Mouse (Mus musculus): ENCODE data around the gene Vapa. TPM values are rescaled to one million over a fixed set of nuclear protein-coding genes. Genes with fewer than 3 reads are reported as not detected.

The Vapa gene
- total RNA-seq (2015; ENCODE audit: low replicate concordance) (39.3 and 48.2 TPM in 2 replicates), total RNA-seq (2017; ENCODE audit: low replicate concordance) (28.4 and 31.3 TPM in 2 replicates)

- peak; percentile 92 for ATAC-seq (replicated peaks; ENCODE audit: low FRiP score, poor library complexity, severe bottlenecking)
These were observed at the start of gene Vapa for GRCm38 (mm10) chr17:65613463-65614412. Gene Vapa (minus strand): TSS chr17:65613555.

- ATAC-seq (replicated peaks; ENCODE audit: low FRiP score, poor library complexity, severe bottlenecking), result no peak; the same call in 1 of the 2 replicates
These were observed 49.3 kb upstream of the Vapa start for GRCm38 (mm10) chr17:65662662-65663061.

DNA sequence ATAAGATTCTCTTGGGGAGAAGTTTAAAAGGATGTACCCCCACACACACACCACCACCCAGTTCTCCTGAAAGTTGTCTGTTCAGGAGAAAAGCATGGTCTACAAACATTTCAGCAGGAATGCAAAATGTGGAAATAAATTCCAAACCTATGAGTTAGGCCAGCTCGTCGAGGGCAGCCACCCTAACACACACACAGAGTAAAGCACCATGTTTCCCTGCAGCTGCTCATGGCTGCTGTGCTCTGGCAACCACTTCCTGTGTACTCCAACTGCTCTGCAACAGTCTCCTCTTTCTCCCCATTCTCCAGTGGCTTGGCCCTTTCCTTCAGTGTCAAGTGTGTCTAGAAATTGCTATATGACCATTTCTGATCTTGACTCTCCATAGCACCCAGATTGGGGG lies 45.1 kb upstream of the Vapa start:
- ATAC-seq (replicated peaks; ENCODE audit: low FRiP score, poor library complexity, severe bottlenecking), result no peak

GRCm38 (mm10) chr17:65657958-65658357 lies 44.6 kb upstream of the Vapa start:
- no peak for ATAC-seq (replicated peaks; ENCODE audit: low FRiP score, poor library complexity, severe bottlenecking)

DNA sequence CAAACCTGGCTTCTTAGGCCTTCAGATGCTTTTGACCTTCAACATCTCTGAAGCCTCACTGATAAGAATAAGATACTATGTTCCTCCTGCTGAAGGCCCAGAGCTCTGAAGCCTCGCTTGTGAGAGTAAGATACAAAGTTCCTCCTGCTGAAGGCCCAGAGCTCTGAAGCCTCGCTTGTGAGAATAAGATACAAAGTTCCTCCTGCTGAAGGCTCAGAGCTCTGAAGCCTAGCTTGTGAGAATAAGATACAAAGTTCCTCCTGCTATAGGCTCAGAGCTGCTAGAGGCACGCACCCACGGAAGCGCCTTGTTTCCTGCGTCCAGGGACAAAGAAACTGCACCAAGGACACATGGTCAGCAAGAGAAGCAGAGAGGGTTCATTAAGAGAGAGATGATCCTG lies 43.4 kb upstream of the Vapa start:
- ATAC-seq (replicated peaks; ENCODE audit: low FRiP score, poor library complexity, severe bottlenecking), result no peak

GRCm38 (mm10) chr17:65656076-65656475 lies 42.7 kb upstream of the Vapa start:
- ATAC-seq (replicated peaks; ENCODE audit: low FRiP score, poor library complexity, severe bottlenecking), result peak; percentile 45; the same call in 1 of the 2 replicates

- 0 out of 2 replicates have a peak, but pooled peaks have one; percentile 14 for ATAC-seq (replicated peaks; ENCODE audit: low FRiP score, poor library complexity, severe bottlenecking)
These were observed 42.3 kb upstream of the Vapa start for GRCm38 (mm10) chr17:65655608-65656007.

DNA sequence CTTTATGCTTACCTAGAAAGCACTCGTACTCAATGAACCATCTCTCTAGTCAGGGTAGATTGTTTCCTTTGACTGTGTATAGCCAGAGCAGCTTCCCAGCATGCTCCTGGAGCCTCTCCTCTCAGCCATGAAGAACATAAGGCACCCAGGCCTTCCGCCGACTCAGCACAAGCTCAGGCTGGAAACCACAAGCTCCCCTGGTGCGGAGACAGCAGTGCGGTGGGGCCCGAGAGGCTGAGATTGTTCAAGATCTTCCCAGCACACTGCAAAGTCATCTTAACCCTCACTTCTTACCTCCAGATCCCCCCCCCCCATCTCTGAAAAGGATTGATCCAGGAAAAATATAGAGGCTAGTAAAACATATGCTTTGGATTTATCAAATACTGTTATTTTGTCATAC lies 37.2 kb upstream of the Vapa start:
- ATAC-seq (replicated peaks; ENCODE audit: low FRiP score, poor library complexity, severe bottlenecking), result no peak

GRCm38 (mm10) chr17:65649175-65649493 lies 35.8 kb upstream of the Vapa start:
- no peak for ATAC-seq (replicated peaks; ENCODE audit: low FRiP score, poor library complexity, severe bottlenecking)

DNA sequence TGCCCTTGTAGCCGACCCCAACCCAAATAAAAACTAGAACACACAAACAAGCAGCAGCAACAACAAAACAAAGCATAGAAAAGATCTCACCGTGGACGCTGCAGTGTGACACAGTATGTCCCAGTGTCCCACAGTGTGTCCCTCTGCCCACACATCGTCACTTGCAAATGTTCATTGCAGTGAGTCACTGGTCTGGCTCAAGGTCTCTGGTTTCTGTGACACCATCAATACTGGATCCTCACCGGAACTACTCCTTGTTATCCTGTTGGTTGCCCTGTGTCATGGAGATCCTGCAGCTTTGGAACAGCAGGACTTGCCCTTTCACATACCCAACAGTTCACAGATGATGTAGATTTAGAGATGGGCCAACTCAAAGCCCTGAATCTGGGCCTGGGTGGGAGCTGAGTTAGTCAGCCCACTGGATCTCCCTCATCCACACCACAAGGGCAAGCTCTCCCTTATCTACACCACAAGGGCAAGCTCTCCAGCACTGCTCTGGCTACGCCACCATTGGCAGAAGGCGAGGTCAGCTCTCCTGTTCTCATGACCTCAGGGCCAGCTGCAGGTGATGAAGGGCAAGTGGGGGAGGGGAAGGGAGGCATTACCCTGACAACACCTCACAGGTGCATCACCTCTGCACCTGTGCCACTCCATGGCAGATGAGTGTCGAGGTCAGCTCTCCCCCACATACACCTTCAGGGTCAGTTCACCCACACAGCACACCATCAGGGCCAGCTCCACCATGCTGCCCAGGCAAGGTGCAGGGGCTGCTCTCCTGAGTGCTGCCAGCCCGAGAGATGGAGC lies 35.2 kb upstream of the Vapa start:
- ATAC-seq (replicated peaks; ENCODE audit: low FRiP score, poor library complexity, severe bottlenecking), result no peak

- ATAC-seq (replicated peaks; ENCODE audit: low FRiP score, poor library complexity, severe bottlenecking), result no peak
These were observed 34.6 kb upstream of the Vapa start for GRCm38 (mm10) chr17:65647961-65648360.

GRCm38 (mm10) chr17:65647226-65647625 lies 33.9 kb upstream of the Vapa start:
- ATAC-seq (replicated peaks; ENCODE audit: low FRiP score, poor library complexity, severe bottlenecking), result no peak

DNA sequence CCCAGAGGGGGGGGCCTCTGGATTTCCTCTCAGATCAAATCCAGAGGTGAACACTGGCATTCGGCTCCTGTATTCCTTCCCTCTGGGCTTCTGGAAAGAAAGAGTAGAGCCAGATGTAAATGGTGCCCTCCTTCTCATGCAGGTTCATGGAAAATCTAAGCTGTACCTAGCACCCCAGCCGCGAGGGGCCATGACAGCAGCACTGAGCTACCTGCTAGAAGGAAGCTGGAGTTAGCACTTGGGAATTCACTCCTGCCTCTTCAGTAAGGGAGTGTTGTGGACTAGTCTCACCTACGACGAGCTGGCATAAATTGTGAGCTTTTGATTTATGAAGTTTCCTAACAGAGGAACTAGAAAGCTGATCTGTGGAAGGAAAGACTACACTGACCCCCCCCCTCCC lies 30.2 kb upstream of the Vapa start:
- ATAC-seq (replicated peaks; ENCODE audit: low FRiP score, poor library complexity, severe bottlenecking), result no peak

DNA sequence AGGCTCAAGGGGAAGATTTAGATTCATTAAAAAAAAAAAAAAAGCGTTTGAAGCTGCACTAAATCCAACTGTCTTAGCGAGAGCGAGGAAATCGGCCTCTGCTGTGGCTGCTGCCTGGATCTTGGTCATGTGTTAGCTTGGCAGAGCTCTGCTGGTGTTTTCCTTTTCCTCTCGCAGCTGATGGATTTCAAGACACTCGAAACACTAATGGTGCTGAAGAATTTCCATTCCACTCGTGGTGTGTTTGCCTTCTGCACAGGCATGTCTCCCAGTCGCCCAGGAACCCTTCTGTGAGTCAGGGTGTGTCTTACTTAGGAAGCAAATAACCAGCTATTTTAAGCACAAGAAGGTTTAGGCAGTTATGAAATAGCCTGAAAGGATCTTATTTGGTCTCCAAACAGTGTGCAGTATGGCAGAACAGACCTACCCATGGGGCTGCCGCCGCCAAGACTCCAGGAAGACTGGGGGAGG lies 29.7 kb upstream of the Vapa start:
- no peak for ATAC-seq (replicated peaks; ENCODE audit: low FRiP score, poor library complexity, severe bottlenecking)

GRCm38 (mm10) chr17:65642578-65642991 lies 29.2 kb upstream of the Vapa start:
- ATAC-seq (replicated peaks; ENCODE audit: low FRiP score, poor library complexity, severe bottlenecking), result no peak

DNA sequence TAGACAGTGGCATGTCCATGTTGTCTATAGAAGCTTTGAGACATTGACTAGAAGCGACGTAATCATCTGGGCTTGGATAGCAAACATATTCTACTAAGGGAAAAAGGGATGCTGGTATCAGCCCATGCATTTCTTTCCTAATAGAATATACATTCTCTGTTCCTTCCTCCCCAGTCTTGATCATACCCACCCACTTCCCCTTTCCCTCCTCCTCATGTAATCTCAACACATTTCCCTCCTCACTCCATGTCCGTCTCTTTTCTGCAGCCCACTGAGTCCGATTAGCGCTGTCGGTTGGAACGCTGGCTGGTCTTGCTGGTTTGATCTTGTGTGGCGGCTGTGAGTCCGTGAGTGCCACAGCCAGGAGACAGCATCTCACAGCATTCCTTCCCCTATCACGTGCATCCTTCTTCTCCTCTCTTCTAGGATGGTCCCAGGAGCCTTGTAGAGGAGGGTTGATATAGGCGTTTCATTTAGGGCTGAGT lies 28.4 kb upstream of the Vapa start, which contains the start of gene Txndc2:
Txndc2 (minus strand) TSS at position 435 of the 485 bp plus-strand sequence.
- no peak for ATAC-seq (replicated peaks; ENCODE audit: low FRiP score, poor library complexity, severe bottlenecking)

DNA sequence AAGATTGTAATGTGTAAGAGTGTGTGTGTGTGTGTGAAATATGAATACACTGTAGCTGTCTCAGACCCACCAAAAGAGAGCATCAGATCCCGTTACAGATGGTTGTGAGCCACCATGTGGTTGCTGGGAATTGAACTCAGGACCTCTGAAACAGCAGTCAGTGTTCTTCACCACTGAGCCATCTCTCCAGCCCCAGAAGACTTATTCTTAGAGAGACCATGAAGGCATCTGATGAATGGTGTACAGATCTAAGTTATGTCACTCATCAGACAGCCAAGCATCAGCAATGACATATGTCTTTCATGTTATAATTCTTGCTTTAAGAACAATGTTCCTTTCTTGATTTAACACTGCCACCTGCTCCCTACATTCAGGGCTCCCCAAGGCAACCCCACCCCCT lies 25.8 kb upstream of the Vapa start:
- no peak for ATAC-seq (replicated peaks; ENCODE audit: low FRiP score, poor library complexity, severe bottlenecking)

DNA sequence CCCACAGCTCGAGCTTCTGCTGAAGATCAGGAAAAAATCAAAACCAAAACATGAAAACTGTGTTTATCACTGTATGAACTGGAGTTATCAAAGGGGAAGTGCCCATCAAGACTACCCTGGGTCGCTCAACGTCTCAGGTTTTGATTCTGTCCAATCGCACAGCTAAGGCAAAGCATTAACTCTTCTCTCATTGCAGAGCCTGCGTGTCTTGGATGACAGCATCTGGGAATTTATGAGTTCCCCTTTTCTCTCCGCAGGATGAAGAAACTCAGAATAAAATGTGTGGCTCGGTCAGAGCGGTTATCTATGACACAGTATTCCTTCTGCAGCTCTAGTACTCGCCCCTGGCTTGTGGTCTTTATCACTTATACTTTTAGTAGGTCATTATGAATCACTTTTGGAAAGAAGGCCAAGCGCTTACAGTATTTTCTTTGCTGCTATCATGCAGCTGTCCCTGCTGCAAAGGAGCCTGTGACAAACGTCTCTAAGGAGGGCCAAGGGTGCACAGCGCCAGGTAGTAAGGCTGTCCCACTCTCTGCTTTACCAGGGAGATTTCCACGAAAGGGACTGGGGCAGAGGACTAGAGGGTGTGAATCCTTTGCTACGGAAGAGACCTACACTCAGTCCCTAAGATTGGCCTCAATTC lies 22.5 kb upstream of the Vapa start:
- no peak for ATAC-seq (replicated peaks; ENCODE audit: low FRiP score, poor library complexity, severe bottlenecking)

GRCm38 (mm10) chr17:65629943-65630342 lies 16.6 kb upstream of the Vapa start:
- no peak for ATAC-seq (replicated peaks; ENCODE audit: low FRiP score, poor library complexity, severe bottlenecking)

Data from erythroblast, adult 5-6 weeks (primary cell).